Mouse (Mus musculus): ENCODE measurements around the gene Minpp1. TPM values are rescaled to one million over a fixed set of nuclear protein-coding genes. Genes with fewer than 3 reads are reported as not detected.
A peak's percentile ranks its signal among the peaks of the same experiment; 100 is the strongest.
"Not testable (repeated sequence)": the region's sequence is repeated elsewhere in the genome, so short reads cannot be mapped to it uniquely, and the experiment has no call there.

The Minpp1 gene
- polyA plus RNA-seq, 1 experiment from 2014 or later, result 64.4 TPM

GRCm38 (mm10) chr19:32484941-32485660, 468 bp upstream of the Minpp1 start:
- Histone ChIP-seq H3K4me1 (ENCODE audit: control insufficient read depth, insufficient read depth, low read length) (peaks cover 21% of the 10 kb centered on the region), H3K4me2 (ENCODE audit: low read length) (peak overlapping the region; percentile 70), H3K4me3 (ENCODE audit: low read depth, low read length) (peak overlapping the region; percentile 73), H3K9me3 (replicated peaks; ENCODE audit: control insufficient read depth, low read length, poor library complexity, severe bottlenecking) (no peaks in the 10 kb centered on the region), H3K9ac (ENCODE audit: low read depth, low read length) (peak overlapping the region; percentile 83), H3K27me3 (ENCODE audit: control insufficient read depth, insufficient read depth, low read depth, low read length) (no peaks in the 10 kb centered on the region), H3K36me3 (ENCODE audit: control insufficient read depth, insufficient read depth, low read length) (no peaks in the 10 kb centered on the region), H3K27ac (ENCODE audit: low read length) (peak overlapping the region; percentile 88)
- peak; percentile 7; the same call in 1 of the 2 replicates for ATAC-seq
- 17% methylated on average over 13 of the region's 13 CpGs for WGBS

- not testable (repeated sequence) for H3K9me3 ChIP-seq (replicated peaks; ENCODE audit: control insufficient read depth, low read length, poor library complexity, severe bottlenecking); H3K36me3 ChIP-seq (ENCODE audit: control insufficient read depth, insufficient read depth, low read length); H3K27me3 ChIP-seq (ENCODE audit: control insufficient read depth, insufficient read depth, low read depth, low read length)
- peaks cover 21% of the 10 kb centered on the region for H3K4me1 ChIP-seq (ENCODE audit: control insufficient read depth, insufficient read depth, low read length)
- ATAC-seq, result peak; percentile 93
- under 1% methylated on average over 44 of the region's 47 CpGs for WGBS
- H3K27ac ChIP-seq (ENCODE audit: low read length), result peak overlapping the region; percentile 88
- peak overlapping the region; percentile 70 for H3K4me2 ChIP-seq (ENCODE audit: low read length)
- H3K9ac ChIP-seq (ENCODE audit: low read depth, low read length), result peak overlapping the region; percentile 83
- H3K4me3 ChIP-seq (ENCODE audit: low read depth, low read length), result peak overlapping the region; percentile 73
These were observed 646 bp downstream of the Minpp1 start for GRCm38 (mm10) chr19:32486106-32486724.

DNA sequence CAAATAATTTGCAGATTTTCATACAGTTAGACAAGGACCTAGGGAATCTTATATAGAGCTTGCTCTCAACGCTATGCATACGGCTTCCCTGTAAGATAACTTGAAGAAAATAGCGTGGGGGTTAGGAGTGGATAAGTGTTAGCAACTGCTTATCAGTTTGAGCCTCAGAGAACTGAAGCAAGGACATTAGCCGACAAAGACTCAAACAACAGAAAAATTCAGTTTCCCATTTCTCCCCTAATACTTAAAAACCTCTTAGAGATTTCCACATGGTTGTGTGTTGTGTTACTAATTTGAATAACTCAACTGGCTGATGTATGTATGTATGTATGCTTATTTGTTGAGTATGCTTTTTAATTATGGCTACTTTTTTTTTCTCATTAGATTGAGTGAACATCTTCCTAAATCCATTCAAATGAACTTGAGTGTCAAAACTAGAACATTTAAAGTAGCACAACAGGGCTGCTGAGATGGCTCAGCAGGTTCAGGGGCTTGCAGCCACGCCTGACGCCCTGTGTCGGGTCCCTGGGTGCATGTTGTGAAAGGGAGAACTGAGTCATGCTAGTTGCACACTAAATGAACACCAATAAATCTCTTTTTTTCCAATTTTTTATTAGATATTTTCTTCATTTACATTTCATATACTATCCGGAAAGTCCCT, 2.2 kb downstream of the Minpp1 start:
- WGBS, result 90% methylated on average over 8 of the region's 8 CpGs
- peaks cover 21% of the 10 kb centered on the region for H3K4me1 ChIP-seq (ENCODE audit: control insufficient read depth, insufficient read depth, low read length)
- no peak overlapping the region for H3K4me3 ChIP-seq (ENCODE audit: low read depth, low read length)
- H3K27ac ChIP-seq (ENCODE audit: low read length), result no peak overlapping the region
- H3K4me2 ChIP-seq (ENCODE audit: low read length), result peak overlapping the region; percentile 70
- H3K36me3 ChIP-seq (ENCODE audit: control insufficient read depth, insufficient read depth, low read length), result no peaks in the 10 kb centered on the region
- H3K9me3 ChIP-seq (replicated peaks; ENCODE audit: control insufficient read depth, low read length, poor library complexity, severe bottlenecking), result no peaks in the 10 kb centered on the region
- no peak overlapping the region for H3K9ac ChIP-seq (ENCODE audit: low read depth, low read length)
- H3K27me3 ChIP-seq (ENCODE audit: control insufficient read depth, insufficient read depth, low read depth, low read length), result no peaks in the 10 kb centered on the region
- ATAC-seq, result no peak

- Histone ChIP-seq H3K4me2 (ENCODE audit: low read length) (no peak overlapping the region), H3K27ac (ENCODE audit: low read length) (no peak overlapping the region), H3K36me3 (ENCODE audit: control insufficient read depth, insufficient read depth, low read length) (no peaks in the 10 kb centered on the region), H3K9me3 (replicated peaks; ENCODE audit: control insufficient read depth, low read length, poor library complexity, severe bottlenecking) (no peaks in the 10 kb centered on the region), H3K4me1 (ENCODE audit: control insufficient read depth, insufficient read depth, low read length) (peaks cover 21% of the 10 kb centered on the region), H3K27me3 (ENCODE audit: control insufficient read depth, insufficient read depth, low read depth, low read length) (no peaks in the 10 kb centered on the region), H3K4me3 (ENCODE audit: low read depth, low read length) (no peak overlapping the region), H3K9ac (ENCODE audit: low read depth, low read length) (no peak overlapping the region)
- whole genome bisulfite sequencing, result 90% methylated on average over 12 of the region's 12 CpGs
- ATAC-seq, result no peak
These were observed 3.8 kb downstream of the Minpp1 start for GRCm38 (mm10) chr19:32489166-32489895.

- no peaks in the 10 kb centered on the region for H3K27me3 ChIP-seq (ENCODE audit: control insufficient read depth, insufficient read depth, low read depth, low read length)
- no peak overlapping the region for H3K27ac ChIP-seq (ENCODE audit: low read length)
- no peak for ATAC-seq
- H3K36me3 ChIP-seq (ENCODE audit: control insufficient read depth, insufficient read depth, low read length), result no peaks in the 10 kb centered on the region
- H3K9me3 ChIP-seq (replicated peaks; ENCODE audit: control insufficient read depth, low read length, poor library complexity, severe bottlenecking), result no peaks in the 10 kb centered on the region
- H3K9ac ChIP-seq (ENCODE audit: low read depth, low read length), result no peak overlapping the region
- WGBS, result 93% methylated on average over 2 of the region's 2 CpGs
- H3K4me2 ChIP-seq (ENCODE audit: low read length), result no peak overlapping the region
- no peak overlapping the region for H3K4me3 ChIP-seq (ENCODE audit: low read depth, low read length)
- peaks cover 16% of the 10 kb centered on the region for H3K4me1 ChIP-seq (ENCODE audit: control insufficient read depth, insufficient read depth, low read length)
These were observed 5.4 kb downstream of the Minpp1 start for GRCm38 (mm10) chr19:32490976-32491375.

- no peak overlapping the region for H3K4me3 ChIP-seq (ENCODE audit: low read depth, low read length)
- no peaks in the 10 kb centered on the region for H3K36me3 ChIP-seq (ENCODE audit: control insufficient read depth, insufficient read depth, low read length)
- H3K9me3 ChIP-seq (replicated peaks; ENCODE audit: control insufficient read depth, low read length, poor library complexity, severe bottlenecking), result no peaks in the 10 kb centered on the region
- H3K4me1 ChIP-seq (ENCODE audit: control insufficient read depth, insufficient read depth, low read length), result peaks cover 10% of the 10 kb centered on the region
- ATAC-seq, result no peak
- no peak overlapping the region for H3K9ac ChIP-seq (ENCODE audit: low read depth, low read length)
- no peaks in the 10 kb centered on the region for H3K27me3 ChIP-seq (ENCODE audit: control insufficient read depth, insufficient read depth, low read depth, low read length)
- no peak overlapping the region for H3K27ac ChIP-seq (ENCODE audit: low read length)
- 99% methylated on average over 3 of the region's 3 CpGs for WGBS
- H3K4me2 ChIP-seq (ENCODE audit: low read length), result no peak overlapping the region
These were observed 6.8 kb downstream of the Minpp1 start for GRCm38 (mm10) chr19:32492339-32492738.

DNA sequence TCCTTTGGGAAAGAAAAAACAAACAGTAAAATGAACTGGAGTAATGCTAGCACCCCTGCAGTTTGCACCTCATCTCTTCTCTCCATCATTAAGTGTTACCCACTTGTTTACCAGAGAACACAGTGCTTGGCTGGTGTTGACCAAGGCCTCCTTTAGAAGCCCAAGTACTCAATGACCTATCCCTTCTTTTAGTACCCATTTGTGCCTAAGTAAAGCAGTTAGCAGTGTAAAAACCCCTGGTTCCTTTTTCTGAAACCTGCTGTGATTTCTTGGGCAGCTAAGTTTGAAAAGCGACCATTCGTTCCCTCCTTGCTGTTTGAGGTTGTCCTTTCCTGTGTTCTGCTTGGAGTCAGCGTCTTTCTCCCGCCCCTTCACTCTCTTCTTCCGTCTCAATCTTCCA, 7.4 kb downstream of the Minpp1 start:
- Histone ChIP-seq H3K9ac (ENCODE audit: low read depth, low read length) (no peak overlapping the region), H3K36me3 (ENCODE audit: control insufficient read depth, insufficient read depth, low read length) (no peaks in the 10 kb centered on the region), H3K4me2 (ENCODE audit: low read length) (no peak overlapping the region), H3K27ac (ENCODE audit: low read length) (no peak overlapping the region), H3K4me1 (ENCODE audit: control insufficient read depth, insufficient read depth, low read length) (peaks cover 5% of the 10 kb centered on the region), H3K4me3 (ENCODE audit: low read depth, low read length) (no peak overlapping the region), H3K27me3 (ENCODE audit: control insufficient read depth, insufficient read depth, low read depth, low read length) (no peaks in the 10 kb centered on the region), H3K9me3 (replicated peaks; ENCODE audit: control insufficient read depth, low read length, poor library complexity, severe bottlenecking) (no peaks in the 10 kb centered on the region)
- WGBS, result 91% methylated on average over 5 of the region's 5 CpGs
- no peak for ATAC-seq

DNA sequence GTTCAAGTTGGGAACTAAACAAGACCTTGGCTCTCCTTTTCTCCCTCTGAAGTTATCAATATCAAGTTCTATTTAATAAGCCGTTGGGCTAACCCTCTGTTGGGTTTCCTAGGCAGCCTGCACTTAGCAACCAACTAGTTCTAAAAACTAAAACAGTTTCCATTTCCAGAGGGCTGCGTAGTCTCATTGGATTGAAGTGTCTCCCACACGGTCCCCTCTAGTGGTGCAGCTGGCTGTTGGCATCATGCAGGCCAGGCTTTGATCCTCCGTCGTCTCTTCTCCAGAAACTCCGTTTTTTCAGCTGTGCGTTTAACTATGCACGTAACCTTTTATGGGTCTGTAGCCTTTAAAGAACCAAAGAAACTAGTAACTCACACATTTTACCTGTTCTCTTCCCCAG, 7.9 kb downstream of the Minpp1 start:
- Histone ChIP-seq H3K4me3 (ENCODE audit: low read depth, low read length) (no peak overlapping the region), H3K27me3 (ENCODE audit: control insufficient read depth, insufficient read depth, low read depth, low read length) (no peaks in the 10 kb centered on the region), H3K9me3 (replicated peaks; ENCODE audit: control insufficient read depth, low read length, poor library complexity, severe bottlenecking) (no peaks in the 10 kb centered on the region), H3K27ac (ENCODE audit: low read length) (no peak overlapping the region), H3K4me2 (ENCODE audit: low read length) (no peak overlapping the region), H3K4me1 (ENCODE audit: control insufficient read depth, insufficient read depth, low read length) (peaks cover 1% of the 10 kb centered on the region; the same call in 1 of the 2 replicates), H3K9ac (ENCODE audit: low read depth, low read length) (no peak overlapping the region), H3K36me3 (ENCODE audit: control insufficient read depth, insufficient read depth, low read length) (no peaks in the 10 kb centered on the region)
- ATAC-seq, result no peak
- 83% methylated on average over 8 of the region's 8 CpGs for WGBS

Data from midbrain, embryonic 16.5 days (tissue).